ENCODE assay signal across 8 mouse cellular contexts in the genomic region with DNA sequence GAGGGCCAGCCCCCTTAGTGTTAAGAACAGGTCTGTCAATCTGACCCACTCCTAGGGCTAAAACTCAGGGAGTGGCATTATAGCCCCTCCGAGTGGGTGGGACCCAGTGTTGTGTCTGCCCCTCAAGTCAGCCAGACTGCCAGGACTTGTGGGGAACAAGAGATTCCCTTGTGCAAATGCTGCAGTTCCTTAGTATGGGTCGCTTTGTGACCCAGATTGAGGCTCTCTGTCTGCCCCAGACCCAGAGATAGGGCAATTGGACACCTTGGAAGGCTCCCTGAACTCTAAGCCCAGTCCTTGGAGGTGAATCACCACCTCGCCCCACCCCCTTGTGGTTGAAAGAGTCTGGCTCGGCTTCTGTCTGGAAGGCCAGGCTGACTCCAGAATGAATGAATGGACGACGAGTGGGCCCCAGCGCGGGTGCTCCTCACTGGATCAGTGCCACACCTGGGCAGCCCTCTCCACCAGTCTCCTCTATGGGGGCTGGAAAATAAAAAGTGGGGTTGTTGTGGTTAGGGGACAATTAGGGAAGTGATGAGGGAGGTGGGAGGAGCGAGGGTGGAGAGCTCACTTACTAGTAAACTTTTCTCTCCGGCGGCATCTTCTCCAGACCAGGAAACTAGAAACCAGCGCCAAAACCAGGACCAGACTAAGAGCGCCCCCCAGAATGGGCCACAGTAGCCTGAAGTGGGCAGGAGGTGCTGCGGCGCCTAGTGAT. TPM values are rescaled to one million over a fixed set of nuclear protein-coding genes. Genes with fewer than 3 reads are reported as not detected.
A peak's percentile ranks its signal among the peaks of the same experiment; 100 is the strongest.
DNase-seq lines count a peak whose midpoint lies in the region; ATAC-seq lines count a peak whose summit lies in the region.

No protein-coding gene starts in this region.

- no peak for ATAC-seq in forebrain, embryonic 12.5 days (ENCODE audit: low FRiP score)
- ATAC-seq in limb, embryonic 13.5 days (ENCODE audit: low FRiP score, low read depth) = no peak
- no peak for ATAC-seq in midbrain, embryonic 13.5 days

- intact Hi-C loops in left cerebral cortex, postnatal 10 days (cut with DNase I) = no loop called here

- DNase-seq in left cerebral cortex, postnatal 10 days (ENCODE audit: extremely low spot score in 1 of 2, low spot score in 2 of 2) = peak; percentile 18 to 64
- no peak for DNase-seq in left cerebral cortex, adult 11 months (ENCODE audit: low spot score)
- peak; percentile 83 for DNase-seq in adrenal gland, postnatal 10 days
- DNase-seq in heart, postnatal 4 days = peak; percentile 69
- DNase-seq in frontal cortex, postnatal 25 days (ENCODE audit: low spot score in 2 of 2) = no peak

- peak overlapping the region; percentile 96 for H3K4me2 ChIP-seq in forebrain, embryonic 12.5 days
- H3K4me2 ChIP-seq in limb, embryonic 13.5 days (replicated peaks) = peak overlapping the region; percentile 95
- H3K4me2 ChIP-seq in midbrain, embryonic 13.5 days (replicated peaks) = peak overlapping the region; percentile 89

- H3K9me3 ChIP-seq in forebrain, embryonic 12.5 days = no peaks in the 10 kb centered on the region
- no peaks in the 10 kb centered on the region for H3K9me3 ChIP-seq in limb, embryonic 13.5 days
- no peaks in the 10 kb centered on the region for H3K9me3 ChIP-seq in midbrain, embryonic 13.5 days

- WGBS in forebrain, embryonic 12.5 days = 12% methylated on average over 13 of the region's 15 CpGs
- WGBS in limb, embryonic 13.5 days = 10% methylated on average over 15 of the region's 15 CpGs
- 11% methylated on average over 15 of the region's 15 CpGs for WGBS in midbrain, embryonic 13.5 days

- H3K36me3 ChIP-seq in forebrain, embryonic 12.5 days (replicated peaks) = no peaks in the 10 kb centered on the region
- no peaks in the 10 kb centered on the region for H3K36me3 ChIP-seq in limb, embryonic 13.5 days
- no peaks in the 10 kb centered on the region for H3K36me3 ChIP-seq in midbrain, embryonic 13.5 days

- peak overlapping the region; percentile 49 for H3K4me3 ChIP-seq in forebrain, embryonic 12.5 days (replicated peaks)
- H3K4me3 ChIP-seq in limb, embryonic 13.5 days = peak overlapping the region; percentile 65
- H3K4me3 ChIP-seq in midbrain, embryonic 13.5 days (replicated peaks) = peak overlapping the region; percentile 46

- peaks cover 41% of the 10 kb centered on the region for H3K4me1 ChIP-seq in forebrain, embryonic 12.5 days
- H3K4me1 ChIP-seq in limb, embryonic 13.5 days = peaks cover 48% of the 10 kb centered on the region
- H3K4me1 ChIP-seq in midbrain, embryonic 13.5 days (replicated peaks) = peaks cover 46% of the 10 kb centered on the region

- H3K9ac ChIP-seq in forebrain, embryonic 12.5 days = peak overlapping the region; percentile 57; the same call in 1 of the 2 replicates
- peak overlapping the region; percentile 67 for H3K9ac ChIP-seq in limb, embryonic 13.5 days
- peak overlapping the region; percentile 62 for H3K9ac ChIP-seq in midbrain, embryonic 13.5 days (replicated peaks)

- peaks cover 56% of the 10 kb centered on the region for H3K27me3 ChIP-seq in forebrain, embryonic 12.5 days
- H3K27me3 ChIP-seq in limb, embryonic 13.5 days = peaks cover 50% of the 10 kb centered on the region
- H3K27me3 ChIP-seq in midbrain, embryonic 13.5 days = peaks cover 63% of the 10 kb centered on the region

- H3K27ac ChIP-seq in forebrain, embryonic 12.5 days = no peak overlapping the region
- no peak overlapping the region for H3K27ac ChIP-seq in limb, embryonic 13.5 days
- H3K27ac ChIP-seq in midbrain, embryonic 13.5 days = no peak overlapping the region

RNA-seq across cellular contexts. Expression of a gene that starts 1.5 kb away (rescaled TPM):
- total RNA-seq in left cerebral cortex, postnatal 10 days (2021) = 1 to 10 TPM; 3.3 to 4.1 TPM
- 10 to 100 TPM; 40.4 to 80.3 TPM for total RNA-seq in adrenal gland, postnatal 10 days (2021)
- polyA plus RNA-seq in forebrain, embryonic 12.5 days (2016; fragmentation: Nextera tagmentation; extraction: Ambion mirVana) = 3.6 and 4.2 TPM in 2 replicates
- total RNA-seq in heart, postnatal 4 days (2021) = 100 to 1,000 TPM; 212 to 246 TPM
- 15.4 and 17.1 TPM in 2 replicates for polyA plus RNA-seq in limb, embryonic 13.5 days (2015; fragmentation: Nextera tagmentation; extraction: Ambion mirVana)
- polyA plus RNA-seq in midbrain, embryonic 13.5 days (2015; fragmentation: Nextera tagmentation; extraction: Ambion mirVana) = 1.4 and 2.9 TPM in 2 replicates

RNA-seq across cellular contexts. Expression of a gene that starts 2.0 kb away (rescaled TPM):
- 1 to 10 TPM; 8.7 to 9.9 TPM for total RNA-seq in left cerebral cortex, postnatal 10 days (2021)
- total RNA-seq in adrenal gland, postnatal 10 days (2021) = 10 to 100 TPM; 25.6 to 28.0 TPM
- polyA plus RNA-seq in forebrain, embryonic 12.5 days (2016; fragmentation: Nextera tagmentation; extraction: Ambion mirVana) = 49.3 and 49.7 TPM in 2 replicates
- total RNA-seq in heart, postnatal 4 days (2021) = 10 to 100 TPM; 24.8 to 28.8 TPM
- 45.6 and 48.4 TPM in 2 replicates for polyA plus RNA-seq in limb, embryonic 13.5 days (2015; fragmentation: Nextera tagmentation; extraction: Ambion mirVana)
- polyA plus RNA-seq in midbrain, embryonic 13.5 days (2015; fragmentation: Nextera tagmentation; extraction: Ambion mirVana) = 44.8 and 46.5 TPM in 2 replicates

RNA-seq across cellular contexts. Expression of a gene that starts 2.3 kb away (rescaled TPM):
- total RNA-seq in left cerebral cortex, postnatal 10 days (2021) = 100 to 1,000 TPM; 149 to 154 TPM
- total RNA-seq in adrenal gland, postnatal 10 days (2021) = 100 to 1,000 TPM; 136 to 169 TPM
- 47.1 and 50.3 TPM in 2 replicates for polyA plus RNA-seq in forebrain, embryonic 12.5 days (2016; fragmentation: Nextera tagmentation; extraction: Ambion mirVana)
- 100 to 1,000 TPM; 214 to 238 TPM for total RNA-seq in heart, postnatal 4 days (2021)
- polyA plus RNA-seq in limb, embryonic 13.5 days (2015; fragmentation: Nextera tagmentation; extraction: Ambion mirVana) = 65.0 and 66.9 TPM in 2 replicates
- 84.9 and 90.9 TPM in 2 replicates for polyA plus RNA-seq in midbrain, embryonic 13.5 days (2015; fragmentation: Nextera tagmentation; extraction: Ambion mirVana)

RNA-seq across cellular contexts. Expression of a gene that starts 3.3 kb away (rescaled TPM):
- not detected for total RNA-seq in left cerebral cortex, postnatal 10 days (2021)
- total RNA-seq in adrenal gland, postnatal 10 days (2021) = under 1 TPM in 1 of 2 experiments, not detected in 1; 0.75 TPM
- 7.1 and 8.0 TPM in 2 replicates for polyA plus RNA-seq in forebrain, embryonic 12.5 days (2016; fragmentation: Nextera tagmentation; extraction: Ambion mirVana)
- total RNA-seq in heart, postnatal 4 days (2021) = not detected
- polyA plus RNA-seq in limb, embryonic 13.5 days (2015; fragmentation: Nextera tagmentation; extraction: Ambion mirVana) = 16.8 and 19.8 TPM in 2 replicates
- polyA plus RNA-seq in midbrain, embryonic 13.5 days (2015; fragmentation: Nextera tagmentation; extraction: Ambion mirVana) = 0.15 and 0.17 TPM in 2 replicates

RNA-seq across cellular contexts. Expression of a gene that starts 8.1 kb away (rescaled TPM):
- total RNA-seq in left cerebral cortex, postnatal 10 days (2021) = not detected
- not detected for total RNA-seq in adrenal gland, postnatal 10 days (2021)
- 6.3 and 8.2 TPM in 2 replicates for polyA plus RNA-seq in forebrain, embryonic 12.5 days (2016; fragmentation: Nextera tagmentation; extraction: Ambion mirVana)
- total RNA-seq in heart, postnatal 4 days (2021) = not detected
- polyA plus RNA-seq in limb, embryonic 13.5 days (2015; fragmentation: Nextera tagmentation; extraction: Ambion mirVana) = 8.3 and 10.1 TPM in 2 replicates
- polyA plus RNA-seq in midbrain, embryonic 13.5 days (2015; fragmentation: Nextera tagmentation; extraction: Ambion mirVana) = 0.32 and 1.1 TPM in 2 replicates

Comparison
In these comparisons a context has a peak if more than half of its experiments do, and no peak if none do; other contexts are left out.
1. DNase-seq: peak in left cerebral cortex, postnatal 10 days (2 of 2), adrenal gland, postnatal 10 days (single experiment) and heart, postnatal 4 days (single experiment); none in left cerebral cortex, adult 11 months (single experiment) and frontal cortex, postnatal 25 days (0 of 2).
2. RNA of a gene that starts 1.5 kb away (total RNA-seq): 212 to 246 TPM in heart, postnatal 4 days and 40.4 to 80.3 TPM in adrenal gland, postnatal 10 days; 3.3 to 4.1 TPM in left cerebral cortex, postnatal 10 days; every median in the first group is over 4 times any median in the second.
3. Peak in every context shown above with its lines, with median percentiles within 50 percentile points of each other: H3K4me2 ChIP-seq, H3K4me3 ChIP-seq and H3K9ac ChIP-seq.